Mouse (Mus musculus) cerebellum, adult 9-11 months (tissue): ENCODE measurements at regions not wholly inside any gene's neighbourhood (a gene's known extent, or its start where the extent isn't known, plus 50 kb on each side); places are given as distances from the start of the nearest gene placed in this dataset.

Experiments
- DNase-seq: peaks from one replicate; pipeline ENCODE4 v3.0.0; 2022

GRCm38 (mm10) chr4:95185916-95186200 is 133.8 kb upstream of the Jun start:
- DNase-seq, result no peak

GRCm38 (mm10) chr4:95188107-95188506 is 136.1 kb upstream of the Jun start:
- no peak for DNase-seq

GRCm38 (mm10) chr4:95191654-95192406 is 139.8 kb upstream of the Jun start:
- DNase-seq, result no peak

GRCm38 (mm10) chr4:95192562-95192961 is 140.5 kb upstream of the Jun start:
- DNase-seq, result no peak

GRCm38 (mm10) chr4:95193028-95193427 is 141.0 kb upstream of the Jun start:
- DNase-seq, result no peak

- no peak for DNase-seq
These were observed 141.5 kb upstream of the Jun start for GRCm38 (mm10) chr4:95193473-95193872.

GRCm38 (mm10) chr4:95194621-95195455 is 142.8 kb upstream of the Jun start:
- no peak for DNase-seq

GRCm38 (mm10) chr4:95196106-95196505 is 144.1 kb upstream of the Jun start:
- DNase-seq, result no peak

- DNase-seq, result no peak
These were observed 145.2 kb upstream of the Jun start for GRCm38 (mm10) chr4:95197077-95197711.

- DNase-seq, result no peak
These were observed 147.4 kb upstream of the Jun start for GRCm38 (mm10) chr4:95199394-95199793.

- no peak for DNase-seq
These were observed 148.1 kb upstream of the Jun start for GRCm38 (mm10) chr4:95200130-95200529.

GRCm38 (mm10) chr4:95202478-95202877 is 150.5 kb upstream of the Jun start:
- no peak for DNase-seq

GRCm38 (mm10) chr4:95203577-95203976 is 151.6 kb upstream of the Jun start:
- no peak for DNase-seq

- DNase-seq, result no peak
These were observed 153.3 kb upstream of the Jun start for GRCm38 (mm10) chr4:95205372-95205771.

GRCm38 (mm10) chr4:95207783-95208182 is 155.8 kb upstream of the Jun start:
- DNase-seq, result no peak

GRCm38 (mm10) chr4:95208827-95209226 is 156.8 kb upstream of the Jun start:
- no peak for DNase-seq

- DNase-seq, result no peak
These were observed 157.5 kb upstream of the Jun start for GRCm38 (mm10) chr4:95209322-95210119.

- no peak for DNase-seq
These were observed 160.5 kb upstream of the Jun start for GRCm38 (mm10) chr4:95212561-95212960.

GRCm38 (mm10) chr4:95213026-95213425 is 161.0 kb upstream of the Jun start:
- DNase-seq, result no peak

- DNase-seq, result no peak
These were observed 162.0 kb upstream of the Jun start for GRCm38 (mm10) chr4:95214026-95214425.

- DNase-seq, result no peak
These were observed 163.2 kb upstream of the Jun start for GRCm38 (mm10) chr4:95215187-95215586.

GRCm38 (mm10) chr4:95230461-95230860 is 178.4 kb upstream of the Jun start:
- DNase-seq, result no peak

- no peak for DNase-seq
These were observed 181.0 kb upstream of the Jun start for GRCm38 (mm10) chr4:95233034-95233433.
